Comparison of ENCODE assay signal across 30 mouse cellular contexts in genomic region chr6:141960482-141960881, GRCm38 (mm10). TPM values are rescaled to one million over a fixed set of nuclear protein-coding genes. Genes with fewer than 3 reads are reported as not detected.
"Had no signal": no experiment of that assay in that cellular context is flagged by ENCODE, and none has a peak within 500 bp of the region (broad histone marks: within the 10 kb centered on the region; RNA-seq: fewer than 3 reads in every experiment).

No protein-coding gene starts in this region.

- ATAC-seq: forebrain, embryonic 15.5 days; forebrain, postnatal 0 days; hindbrain, postnatal 0 days; intestine, embryonic 16.5 days had no signal

- H3K4me3 ChIP-seq: forebrain, embryonic 15.5 days; heart, adult 2 months; heart, embryonic 13.5 days; heart, embryonic 15.5 days; hindbrain, embryonic 13.5 days; hindbrain, embryonic 15.5 days; kidney, embryonic 15.5 days; limb, embryonic 13.5 days had no signal

- H3K27me3 ChIP-seq: forebrain, embryonic 15.5 days; heart, embryonic 13.5 days; heart, embryonic 15.5 days; hindbrain, embryonic 13.5 days; hindbrain, embryonic 15.5 days; kidney, embryonic 15.5 days; limb, embryonic 13.5 days had no signal

- H3K27ac ChIP-seq: forebrain, embryonic 15.5 days; heart, adult 2 months; heart, embryonic 13.5 days; heart, embryonic 15.5 days; hindbrain, embryonic 13.5 days; hindbrain, embryonic 15.5 days; hindbrain, postnatal 0 days; kidney, embryonic 15.5 days; kidney, postnatal 0 days; limb, embryonic 13.5 days had no signal

- H3K9me3 ChIP-seq: forebrain, embryonic 15.5 days; heart, embryonic 13.5 days; heart, embryonic 15.5 days; hindbrain, embryonic 13.5 days; hindbrain, embryonic 15.5 days; kidney, embryonic 15.5 days; limb, embryonic 13.5 days had no signal

- H3K4me1 ChIP-seq: forebrain, embryonic 15.5 days; heart, embryonic 13.5 days; heart, embryonic 15.5 days; hindbrain, embryonic 13.5 days; hindbrain, embryonic 15.5 days; kidney, embryonic 15.5 days; limb, embryonic 13.5 days had no signal

- H3K4me2 ChIP-seq: forebrain, embryonic 15.5 days; heart, embryonic 11.5 days; heart, embryonic 13.5 days; heart, embryonic 15.5 days; hindbrain, embryonic 13.5 days; hindbrain, embryonic 15.5 days; kidney, embryonic 15.5 days; limb, embryonic 13.5 days had no signal

- H3K36me3 ChIP-seq: forebrain, embryonic 15.5 days; heart, embryonic 13.5 days; heart, embryonic 15.5 days; hindbrain, embryonic 13.5 days; hindbrain, embryonic 15.5 days; kidney, embryonic 15.5 days; limb, embryonic 13.5 days had no signal

- H3K9ac ChIP-seq: forebrain, embryonic 15.5 days; forebrain, postnatal 0 days; heart, embryonic 13.5 days; heart, embryonic 15.5 days; hindbrain, embryonic 13.5 days; hindbrain, embryonic 15.5 days; kidney, embryonic 15.5 days; limb, embryonic 13.5 days had no signal

- DNase-seq: forebrain, postnatal 0 days; gastrocnemius, postnatal 14 days; gastrocnemius, postnatal 36 days; heart, adult 11 months; heart, adult 2 months; heart, postnatal 14 days; heart, postnatal 36 days; kidney, adult 11 months; kidney, postnatal 14 days; kidney, postnatal 36 days; layer of hippocampus, adult 9-11 months; layer of hippocampus, postnatal 36 days; left cerebral cortex, postnatal 4 days had no signal

RNA-seq across cellular contexts. Expression of gene Slco1a1, which starts 13.7 kb away (rescaled TPM):
- polyA plus RNA-seq: forebrain, embryonic 15.5 days; forebrain, postnatal 0 days; gonadal fat pad, adult 2 months; heart, adult 2 months; heart, embryonic 11.5 days; heart, embryonic 13.5 days; heart, embryonic 15.5 days; heart, postnatal 0 days; hindbrain, embryonic 11.5 days; hindbrain, embryonic 13.5 days; hindbrain, embryonic 15.5 days; hindbrain, postnatal 0 days; intestine, embryonic 14.5 days; intestine, embryonic 16.5 days; kidney, embryonic 15.5 days; large intestine, adult 2 months; limb, embryonic 11.5 days; limb, embryonic 13.5 days had no signal

RNA-seq across cellular contexts. Expression of gene Gm6614, which starts 50.7 kb away (rescaled TPM):
- polyA plus RNA-seq: forebrain, embryonic 15.5 days; forebrain, postnatal 0 days; gonadal fat pad, adult 2 months; heart, adult 2 months; heart, embryonic 11.5 days; heart, embryonic 13.5 days; heart, embryonic 15.5 days; heart, postnatal 0 days; hindbrain, embryonic 11.5 days; hindbrain, embryonic 13.5 days; hindbrain, embryonic 15.5 days; hindbrain, postnatal 0 days; intestine, embryonic 14.5 days; intestine, embryonic 16.5 days; kidney, embryonic 15.5 days; kidney, postnatal 0 days; large intestine, adult 2 months; limb, embryonic 13.5 days had no signal
